In genomic region chr8:79850519-79850918, GRCm38 (mm10) we compare ENCODE assay signal across 22 mouse cellular contexts.
DNase-seq lines count a peak whose midpoint lies in the region; TF ChIP-seq lines count a peak whose summit lies in the region.
"Had no signal": no experiment of that assay in that cellular context is flagged by ENCODE, and none has a peak within 500 bp of the region (broad histone marks: within the 10 kb centered on the region; RNA-seq: fewer than 3 reads in every experiment).

No protein-coding gene starts in this region.

- DNase-seq in cerebellum, postnatal 10 days, result peak; percentile 21 to 23
- no peak for DNase-seq in cerebellum, postnatal 36 days
- DNase-seq in frontal cortex, postnatal 36 days (ENCODE audit: low spot score in 2 of 2), result peak; percentile 8 to 11
- DNase-seq in frontal cortex, postnatal 10 days (ENCODE audit: low spot score in 2 of 2), result no peak
- no peak for DNase-seq in ES-E14 (ENCODE audit: low read depth, low spot score)
- DNase-seq in left cerebral cortex, postnatal 36 days (ENCODE audit: low spot score in 2 of 2), result peak; percentile 7 to 25
- DNase-seq in embryo, embryonic 11 days, result no peak
- no peak for DNase-seq in spleen, postnatal 10 days (ENCODE audit: low spot score in 2 of 2)
- DNase-seq: adrenal gland, postnatal 10 days; cerebellum, adult 9-11 months; gastrocnemius, postnatal 25 days; heart, adult 18-20 months; heart, postnatal 10 days; kidney, postnatal 4 days; layer of hippocampus, adult 9-11 months; thymus, adult 18-20 months; thymus, postnatal 36 days had no signal

- no peaks in the 10 kb centered on the region for H3K36me3 ChIP-seq in ES-E14 (ENCODE audit: control insufficient read depth, insufficient read depth, low read length, poor library complexity, severe bottlenecking)
- H3K36me3 ChIP-seq: heart, embryonic 12.5 days; hindbrain, embryonic 10.5 days; kidney, embryonic 15.5 days; liver, embryonic 15.5 days; midbrain, embryonic 10.5 days had no signal

- H3K27ac ChIP-seq in ES-E14 (ENCODE audit: insufficient read depth, low read depth, low read length, poor library complexity, severe bottlenecking), result 0 out of 2 replicates have a peak overlapping the region, but pooled peaks have one; percentile 22
- H3K27ac ChIP-seq: hindbrain, embryonic 10.5 days; kidney, embryonic 15.5 days; liver, embryonic 15.5 days; midbrain, embryonic 10.5 days had no signal

- H3K4me3 ChIP-seq in ES-E14 (ENCODE audit: insufficient read depth in 1 of 2, low read depth in 1 of 2, low read length in 2 of 2, poor library complexity in 1 of 2, severe bottlenecking in 1 of 2), result no peak overlapping the region
- H3K4me3 ChIP-seq: heart, embryonic 12.5 days; hindbrain, embryonic 10.5 days; kidney, embryonic 15.5 days; liver, embryonic 15.5 days; midbrain, embryonic 10.5 days had no signal

- H3K9me3 ChIP-seq in ES-E14 (ENCODE audit: control insufficient read depth, insufficient read depth, low read depth, low read length), result no peaks in the 10 kb centered on the region
- H3K9me3 ChIP-seq: heart, embryonic 12.5 days; hindbrain, embryonic 10.5 days; kidney, embryonic 15.5 days; liver, embryonic 15.5 days; midbrain, embryonic 10.5 days had no signal

- in situ Hi-C loops in ES-E14 (cut with MboI; ENCODE audit: low sequenced_read_pairs in 2 of 2, unreplicated experiment in 2 of 2), result no loop called here

- intact Hi-C loops in left cerebral cortex, postnatal 36 days (cut with DNase I), result no loop called here

- no peaks in the 10 kb centered on the region for H3K4me1 ChIP-seq in ES-E14 (ENCODE audit: control insufficient read depth in 2 of 2, insufficient read depth in 2 of 2, low read length in 2 of 2, poor library complexity in 1 of 2)
- H3K4me1 ChIP-seq: heart, embryonic 12.5 days; liver, embryonic 15.5 days; midbrain, embryonic 10.5 days had no signal

- H3K9ac ChIP-seq in ES-E14 (ENCODE audit: insufficient read depth, low read depth, low read length, poor library complexity, severe bottlenecking), result no peak overlapping the region
- H3K9ac ChIP-seq: heart, embryonic 12.5 days; kidney, embryonic 15.5 days; liver, embryonic 15.5 days had no signal

TF ChIP-seq in ES-E14, 5 proteins besides CTCF, POLR2A, EP300 and RAD21:
- no peak for TF ChIP-seq MAFK (IDR thresholded peaks at IDR 0.05; ENCODE audit: insufficient read depth, low read depth, low read length)
- no peak for TF ChIP-seq ZC3H11A (IDR thresholded peaks at IDR 0.05; ENCODE audit: borderline replicate concordance, low read depth, low read length)
- no peak for TF ChIP-seq ZNF384 (IDR thresholded peaks at IDR 0.05; ENCODE audit: low read depth, low read length)
- TF ChIP-seq CHD2 (IDR thresholded peaks at IDR 0.05; ENCODE audit: low read depth, low read length), result no peak
- no peak for TF ChIP-seq HCFC1 (IDR thresholded peaks at IDR 0.05; ENCODE audit: borderline replicate concordance, insufficient read depth, low read length)

Comparison
In these comparisons a context has a peak if more than half of its experiments do, and no peak if none do; other contexts are left out.
1. DNase-seq: peak in cerebellum, postnatal 10 days (2 of 2), frontal cortex, postnatal 36 days (2 of 2) and left cerebral cortex, postnatal 36 days (2 of 2); none in cerebellum, postnatal 36 days (0 of 2), frontal cortex, postnatal 10 days (0 of 2), ES-E14 (single experiment), embryo, embryonic 11 days (single experiment) and spleen, postnatal 10 days (0 of 2).